Mouse (Mus musculus) myocyte (in vitro differentiated cells): ENCODE results near the gene Dlgap4.

Experiments
- CEBPB ChIP-seq: IDR thresholded peaks from 2 replicates; pipeline ENCODE4 v1.6.1; 2011; ENCODE audit warnings: mild to moderate bottlenecking, moderate library complexity; ENCODE audit not compliant: poor library complexity, insufficient read depth, severe bottlenecking
- E2F4 ChIP-seq: IDR thresholded peaks from one replicate; pipeline ENCODE4 v1.6.1; 2011; ENCODE audit warnings: mild to moderate bottlenecking, control low read depth, moderate library complexity; ENCODE audit not compliant: insufficient read depth
- MAX ChIP-seq: IDR thresholded peaks from one replicate; pipeline ENCODE4 v1.6.1; 2011; ENCODE audit warnings: low read depth, mild to moderate bottlenecking, control low read depth
- MYOD1 ChIP-seq, 3 experiments: IDR thresholded peaks; one replicate each; pipeline ENCODE4 v1.6.1; 2011; ENCODE audit warnings: control low read depth in 2 of 3, low read depth in 2 of 3, mild to moderate bottlenecking in 2 of 3, moderate library complexity in 1 of 3; ENCODE audit not compliant: insufficient read length in 2 of 3, control insufficient read depth in 1 of 3
- POLR2A ChIP-seq: IDR thresholded peaks from one replicate; pipeline ENCODE4 v1.6.1; 2011; ENCODE audit warnings: low read depth, mild to moderate bottlenecking, control low read depth, moderate library complexity; ENCODE audit not compliant: insufficient read length
- POLR2AphosphoS2 ChIP-seq: IDR thresholded peaks from one replicate; pipeline ENCODE4 v1.6.1; 2011; ENCODE audit warnings: low read depth, control low read depth; ENCODE audit not compliant: insufficient read length
- REST ChIP-seq: IDR thresholded peaks from one replicate; pipeline ENCODE4 v1.6.1; 2011; ENCODE audit warnings: mild to moderate bottlenecking, control low read depth, moderate library complexity; ENCODE audit not compliant: insufficient read depth, insufficient read length
- SRF ChIP-seq: IDR thresholded peaks from one replicate; pipeline ENCODE4 v1.6.1; 2011; ENCODE audit warnings: low read depth; ENCODE audit not compliant: control insufficient read depth, insufficient read length
- TCF12 ChIP-seq: IDR thresholded peaks from one replicate; pipeline ENCODE4 v1.6.1; 2011; ENCODE audit warnings: mild to moderate bottlenecking, control low read depth; ENCODE audit not compliant: poor library complexity, insufficient read depth, severe bottlenecking
- USF1 ChIP-seq: IDR thresholded peaks from one replicate; pipeline ENCODE4 v1.6.1; 2011; ENCODE audit warnings: low read depth, mild to moderate bottlenecking, control low read depth, moderate library complexity

GRCm38 (mm10) chr2:156664407-156664806 lies 50.9 kb downstream of the Dlgap4 start:
- TF ChIP-seq CEBPB (no peak), POLR2A (no peak), MYOD1 (IDR thresholded peaks at IDR 0.05; ENCODE audit: control insufficient read depth in 1 of 3, insufficient read length in 2 of 3, low read depth in 2 of 3) (no peak), MAX (no peak), E2F4 (no peak), TCF12 (no peak), USF1 (no peak), SRF (no peak), POLR2AphosphoS2 (no peak), REST (no peak)
